Mouse (Mus musculus) E14TG2a.4 (cell line): ENCODE results near the gene Lrwd1.
A peak's percentile ranks its signal among the peaks of the same experiment; 100 is the strongest.
"Not testable (repeated sequence)": the region's sequence is repeated elsewhere in the genome, so short reads cannot be mapped to it uniquely, and the experiment has no call there.

Experiments
- H3K27me3 ChIP-seq: 2 replicates; pipeline ENCODE4 v1.6.1; 2014; ENCODE audit warnings: low read length, control low read depth; ENCODE audit not compliant: insufficient read depth
- H3K36me3 ChIP-seq: 2 replicates; pipeline ENCODE4 v1.6.1; 2014; ENCODE audit warnings: low read length, control low read depth; ENCODE audit not compliant: insufficient read depth
- H3K4me1 ChIP-seq: replicated peaks from 2 replicates; pipeline ENCODE4 v1.6.1; 2014; ENCODE audit warnings: low read depth, low read length, control low read depth
- H3K4me3 ChIP-seq: replicated peaks from 2 replicates; pipeline ENCODE4 v1.5.1; 2014; ENCODE audit warnings: mild to moderate bottlenecking, low read length
- H3K9me3 ChIP-seq: 2 replicates; pipeline ENCODE4 v1.6.1; 2014; ENCODE audit warnings: low read length, control low read depth
- CTCF ChIP-seq: conservative IDR thresholded peaks from 2 replicates; pipeline ENCODE4 v1.5.1; 2014; ENCODE audit warnings: low read length
- NANOG ChIP-seq: IDR thresholded peaks from 2 replicates; pipeline ENCODE4 v1.6.1; 2014; ENCODE audit warnings: borderline replicate concordance, low read length, mixed read lengths
- POU5F1 ChIP-seq: IDR thresholded peaks from 2 replicates; pipeline ENCODE4 v1.6.1; 2014; ENCODE audit warnings: low read length, borderline replicate concordance

The Lrwd1 gene

DNA sequence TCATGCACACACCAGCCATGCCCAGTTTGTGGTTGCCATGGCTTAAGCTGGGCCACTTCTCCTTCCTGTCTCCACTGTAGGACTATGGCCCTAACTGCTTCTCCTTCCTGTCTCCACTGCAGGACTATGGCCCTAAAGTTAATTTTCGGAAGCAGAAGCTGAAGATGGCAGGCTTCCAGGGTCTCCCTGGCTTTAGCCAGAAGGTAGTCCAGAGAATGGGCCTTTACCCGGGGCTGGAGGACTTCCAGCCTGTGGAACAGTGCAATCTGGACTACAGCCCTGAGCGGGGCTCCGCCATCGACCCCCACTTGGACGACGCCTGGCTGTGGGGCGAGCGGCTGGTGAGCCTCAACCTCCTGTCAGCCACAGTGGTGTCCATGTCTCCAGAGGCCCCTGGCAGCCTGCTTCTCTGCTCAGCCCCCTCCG is 4.2 kb upstream of the Lrwd1 start:
- no peaks in the 10 kb centered on the region for H3K27me3 ChIP-seq
- peak overlapping the region; percentile 53; the same call in 1 of the 2 replicates for H3K4me3 ChIP-seq
- H3K4me1 ChIP-seq: peaks cover 41% of the 10 kb centered on the region
- peaks cover 42% of the 10 kb centered on the region for H3K36me3 ChIP-seq
- TF ChIP-seq NANOG (no peak), CTCF (no peak), POU5F1 (no peak)
- H3K9me3 ChIP-seq: peaks cover 9% of the 10 kb centered on the region; the same call in 1 of the 2 replicates

DNA sequence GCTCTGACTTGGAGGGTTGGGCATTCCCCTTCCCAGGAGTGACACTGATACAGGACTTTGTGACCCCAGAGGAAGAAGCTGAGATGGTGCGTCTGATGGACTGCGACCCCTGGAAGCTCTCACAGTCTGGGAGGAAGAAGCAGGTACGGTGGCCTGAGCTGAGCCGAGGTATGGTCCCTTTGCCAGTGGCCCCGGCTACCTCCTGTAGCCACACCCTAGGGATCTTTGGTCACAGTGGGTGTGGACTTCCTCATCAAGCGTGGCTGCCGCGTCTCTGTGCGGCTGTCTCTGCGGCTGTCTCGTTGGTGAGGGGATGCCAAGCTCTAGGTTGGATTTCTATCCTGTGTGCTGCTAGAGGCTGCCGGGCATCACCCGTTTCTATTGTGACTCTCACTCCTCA is 3.5 kb upstream of the Lrwd1 start:
- Histone ChIP-seq H3K27me3 (no peaks in the 10 kb centered on the region), H3K36me3 (peaks cover 49% of the 10 kb centered on the region), H3K4me1 (peaks cover 48% of the 10 kb centered on the region), H3K9me3 (peaks cover 9% of the 10 kb centered on the region; the same call in 1 of the 2 replicates), H3K4me3 (no peak overlapping the region)
- TF ChIP-seq POU5F1 (no peak), NANOG (no peak), CTCF (no peak)

DNA sequence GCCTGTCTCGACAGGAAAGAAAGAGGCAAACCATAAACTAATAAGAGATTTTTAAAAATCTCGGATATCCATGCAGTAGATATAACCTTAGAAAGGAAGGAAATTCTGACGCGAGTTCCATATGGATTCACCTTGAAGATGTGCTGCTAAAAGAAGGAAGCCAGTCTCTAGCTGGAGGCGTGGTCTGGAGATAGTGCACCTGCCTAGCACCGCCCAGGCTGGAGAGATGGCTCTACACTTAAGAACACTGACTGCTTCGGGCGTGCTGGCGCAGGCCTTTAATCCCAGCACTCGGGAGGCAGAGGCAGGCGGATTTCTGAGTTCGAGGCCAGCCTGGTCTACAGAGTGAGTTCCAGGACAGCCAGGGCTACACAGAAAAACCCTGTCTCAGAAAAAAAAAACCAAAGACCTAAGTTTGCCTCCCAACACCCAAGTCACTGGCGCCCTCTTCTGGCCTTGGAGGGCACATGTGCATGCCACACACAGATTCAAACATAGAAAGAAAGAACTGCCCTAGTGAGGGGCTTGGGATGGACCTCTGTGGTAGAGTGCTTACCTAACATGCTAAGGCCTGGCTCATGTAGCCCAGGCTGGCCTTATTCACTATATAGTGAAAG is 1.9 kb upstream of the Lrwd1 start:
- peaks cover 4% of the 10 kb centered on the region; the same call in 1 of the 2 replicates for H3K9me3 ChIP-seq
- TF ChIP-seq NANOG (no peak), CTCF (peak; percentile 75)
- H3K4me1 ChIP-seq: peaks cover 65% of the 10 kb centered on the region
- H3K36me3 ChIP-seq: peaks cover 64% of the 10 kb centered on the region
- H3K4me3 ChIP-seq: no peak overlapping the region
- H3K27me3 ChIP-seq: no peaks in the 10 kb centered on the region

DNA sequence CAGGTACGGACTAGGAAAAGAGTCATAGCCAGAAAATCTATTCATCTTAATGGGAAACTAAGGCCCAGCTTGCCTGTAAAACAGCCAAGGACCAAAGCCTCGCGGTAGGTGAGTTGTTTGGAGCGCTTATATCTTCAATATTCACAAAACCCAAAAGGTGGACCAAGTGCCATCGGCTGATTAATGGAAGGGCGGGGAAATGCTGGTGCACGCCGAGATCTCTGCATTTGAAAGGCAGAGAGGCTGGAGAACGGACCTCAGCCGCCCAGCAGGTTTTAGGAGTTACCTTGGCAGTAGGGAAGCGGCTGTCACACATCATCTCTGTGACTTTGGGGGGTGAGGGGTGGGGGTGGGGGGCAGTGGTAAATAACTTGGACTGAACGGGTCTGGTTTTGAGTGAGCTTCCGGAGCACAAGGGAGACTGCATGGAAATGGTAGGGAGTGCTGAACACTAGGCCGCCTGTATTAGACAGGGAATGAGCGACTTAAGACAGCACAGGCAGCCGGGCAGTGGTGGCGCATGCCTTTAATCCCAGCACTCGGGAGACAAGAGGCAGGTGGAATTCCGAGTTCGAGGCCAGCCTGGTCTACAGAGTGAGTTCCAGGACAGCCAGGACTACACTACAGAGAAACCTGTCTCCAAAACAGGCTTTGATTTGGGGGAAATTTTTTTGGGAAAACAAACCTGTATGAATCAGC is 567 bp upstream of the Lrwd1 start:
- peaks cover 69% of the 10 kb centered on the region for H3K36me3 ChIP-seq
- no peaks in the 10 kb centered on the region for H3K27me3 ChIP-seq
- H3K9me3 ChIP-seq: no peaks in the 10 kb centered on the region
- peak overlapping the region; percentile 91 for H3K4me3 ChIP-seq
- H3K4me1 ChIP-seq: peaks cover 73% of the 10 kb centered on the region
- TF ChIP-seq CTCF (no peak), POU5F1 (no peak), NANOG (no peak)

DNA sequence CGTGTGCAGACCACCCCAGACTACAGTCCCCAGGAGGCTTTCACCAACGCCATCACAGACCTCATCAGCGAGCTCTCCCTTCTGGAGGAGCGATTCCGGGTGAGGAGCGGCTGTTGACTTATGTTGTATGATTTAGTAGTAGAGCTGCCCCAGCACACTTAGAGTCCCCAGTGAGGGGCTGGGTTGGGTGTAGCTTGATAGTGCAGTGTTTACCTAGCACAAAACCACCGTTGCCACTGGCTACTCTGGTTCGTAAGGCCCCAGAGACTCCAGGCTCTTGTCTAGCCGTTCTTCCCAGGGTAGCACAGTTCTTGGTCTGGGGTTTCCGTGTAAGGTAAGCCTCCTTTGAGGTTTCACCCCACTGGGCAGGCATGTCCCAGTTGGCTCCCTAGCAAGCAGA is 13.7 kb downstream of the Lrwd1 start:
- Histone ChIP-seq H3K4me3 (peak overlapping the region; percentile 23; the same call in 1 of the 2 replicates), H3K4me1 (peaks cover 80% of the 10 kb centered on the region), H3K36me3 (peaks cover 89% of the 10 kb centered on the region), H3K27me3 (no peaks in the 10 kb centered on the region), H3K9me3 (no peaks in the 10 kb centered on the region)
- TF ChIP-seq NANOG: no peak
- no peak for TF ChIP-seq CTCF
- no peak for TF ChIP-seq POU5F1

DNA sequence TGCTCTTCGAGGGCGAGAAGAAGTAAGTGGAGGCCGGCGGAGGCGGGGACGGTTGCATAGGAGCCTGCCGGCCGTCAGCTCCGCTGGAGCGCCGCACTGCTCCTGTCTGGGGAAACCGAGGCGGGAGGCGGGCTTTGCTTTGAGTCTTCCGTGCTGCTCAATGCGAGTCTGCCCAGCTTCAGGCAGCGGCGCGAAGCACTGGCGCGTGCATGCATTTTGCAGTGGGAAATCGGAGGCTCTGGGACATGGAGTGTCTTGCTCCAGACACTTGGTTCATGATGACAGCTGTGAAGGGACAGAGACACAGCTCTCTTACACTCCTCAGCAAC is 19.1 kb downstream of the Lrwd1 start:
- no peak for TF ChIP-seq POU5F1
- TF ChIP-seq NANOG: no peak
- TF ChIP-seq CTCF: no peak
- H3K9me3 ChIP-seq: no peaks in the 10 kb centered on the region
- H3K4me3 ChIP-seq: peak overlapping the region; percentile 98
- H3K27me3 ChIP-seq: no peaks in the 10 kb centered on the region
- H3K36me3 ChIP-seq: peaks cover 51% of the 10 kb centered on the region
- peaks cover 86% of the 10 kb centered on the region for H3K4me1 ChIP-seq

DNA sequence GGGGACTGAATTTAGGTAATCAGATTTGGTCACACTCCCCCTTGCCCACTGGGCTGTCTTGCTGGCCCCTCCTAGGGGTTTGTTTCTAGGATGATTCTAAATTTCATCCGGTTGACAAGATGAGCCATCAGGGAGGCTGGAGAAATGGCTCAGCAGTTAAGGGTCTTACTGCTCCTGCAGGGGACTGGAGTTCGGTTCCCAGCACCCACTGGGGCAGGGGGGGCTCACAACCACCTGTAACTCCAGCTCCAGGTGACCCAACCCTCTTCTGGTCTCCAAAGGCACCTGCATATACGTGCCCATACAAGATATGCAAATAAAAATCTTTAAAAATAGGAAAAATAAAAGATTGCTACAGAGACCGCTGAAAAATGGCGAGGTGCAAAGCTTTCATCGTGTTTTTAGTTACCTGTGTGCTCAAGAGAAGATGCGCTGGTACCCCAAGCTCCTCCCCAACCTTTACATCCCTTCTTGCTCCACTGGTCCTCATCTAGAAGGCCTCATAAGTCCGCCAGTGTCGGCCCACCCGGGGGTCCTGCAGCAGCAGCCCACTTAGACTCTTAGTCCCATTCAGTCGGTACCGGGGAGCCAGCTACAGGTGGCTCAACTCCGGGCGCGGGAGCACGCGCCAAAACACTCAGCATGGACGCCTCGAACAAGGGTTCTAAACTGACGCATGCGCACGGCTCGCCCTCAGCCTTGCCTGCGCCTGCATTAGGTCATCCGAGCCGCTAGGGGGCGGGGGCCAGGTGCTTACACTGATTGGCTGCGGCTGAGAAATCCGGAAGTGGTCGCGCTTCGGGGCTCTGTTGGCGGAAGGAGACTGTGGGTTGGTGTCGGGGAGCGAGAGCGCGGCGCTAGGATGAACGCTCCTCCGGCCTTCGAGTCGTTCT is 19.7 kb downstream of the Lrwd1 start, which contains the start of gene Polr2j:
Gene Polr2j (plus strand): TSS at position 741 of the 893 bp plus-strand sequence.
- Histone ChIP-seq H3K27me3 (no peaks in the 10 kb centered on the region), H3K4me1 (peaks cover 83% of the 10 kb centered on the region), H3K9me3 (no peaks in the 10 kb centered on the region), H3K4me3 (peak within 1 kb of the TSS; percentile 98), H3K36me3 (peaks cover 51% of the 10 kb centered on the region)
- no peak for TF ChIP-seq POU5F1
- peak; percentile 89 for TF ChIP-seq CTCF
- TF ChIP-seq NANOG: no peak

DNA sequence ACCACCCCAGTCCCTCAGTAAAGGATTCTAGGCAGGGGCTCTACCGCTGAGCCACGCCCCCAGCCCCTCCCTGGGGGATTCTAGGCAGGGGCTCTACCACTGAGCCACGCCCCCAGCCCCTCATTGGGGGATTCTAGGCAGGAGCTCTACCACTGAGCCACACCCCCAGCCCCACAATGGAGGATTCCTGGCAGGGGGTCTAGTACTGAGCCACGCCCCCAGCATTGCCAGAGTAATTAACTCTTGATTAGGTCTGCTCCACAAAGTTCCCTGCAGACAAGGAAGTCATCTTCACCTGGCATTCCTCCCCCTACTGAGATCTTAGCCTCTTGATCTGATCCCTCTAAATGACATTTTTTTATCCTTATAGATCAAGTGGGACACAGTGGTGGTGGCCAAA is 22.3 kb downstream of the Lrwd1 start:
- not testable (repeated sequence) for H3K27me3 ChIP-seq, H3K4me3 ChIP-seq, H3K9me3 ChIP-seq
- peaks cover 42% of the 10 kb centered on the region for H3K36me3 ChIP-seq
- H3K4me1 ChIP-seq: peaks cover 70% of the 10 kb centered on the region
